Mouse (Mus musculus): Measurements from ENCODE around the gene Fcho1.

GRCm38 (mm10) chr8:71702087-71702432 lies 23.5 kb downstream of the Fcho1 start:
- TF ChIP-seq CTCF (IDR thresholded peaks at IDR 0.05; ENCODE audit: extremely low read depth, insufficient read length, insufficient replicate concordance, low read depth, low read length) (peak; percentile 72; the same call in 1 of the 2 replicates), POLR2A (IDR thresholded peaks at IDR 0.05; ENCODE audit: low read depth, low read length) (no peak; the same call in 1 of the 2 replicates)
